Mouse (Mus musculus) T-helper 2 cell (primary cell): ENCODE data around the gene Bptf.
"Not testable (repeated sequence)": the region's sequence is repeated elsewhere in the genome, so short reads cannot be mapped to it uniquely, and the experiment has no call there.

Experiments used
- in situ Hi-C: fragments of 300-600 bp; cut with MboI, MseI; formaldehyde crosslinking; loops from one replicate; pipeline ENCODE4 v1.15.1; 2025; ENCODE audit warnings: high pct_unique_total_duplicates

The Bptf gene

GRCm38 (mm10) chr11:107019318-107019717 lies 112.6 kb downstream of the Bptf start:
- in situ Hi-C loops, result no loop called here

- in situ Hi-C loops, result no loop called here
These were observed 113.3 kb downstream of the Bptf start for GRCm38 (mm10) chr11:107018606-107019005.

- in situ Hi-C loops, result no loop called here
These were observed 114.5 kb downstream of the Bptf start for GRCm38 (mm10) chr11:107017339-107017886.

- in situ Hi-C loops, result no loop called here
These were observed 115.0 kb downstream of the Bptf start for GRCm38 (mm10) chr11:107016893-107017292.

- in situ Hi-C loops, result not testable (repeated sequence)
These were observed 116.3 kb downstream of the Bptf start for GRCm38 (mm10) chr11:107015535-107016187.

- in situ Hi-C loops, result no loop called here
These were observed 117.2 kb downstream of the Bptf start for GRCm38 (mm10) chr11:107014597-107015309.

- in situ Hi-C loops, result no loop called here
These were observed 117.8 kb downstream of the Bptf start for GRCm38 (mm10) chr11:107014020-107014585.

GRCm38 (mm10) chr11:107012324-107013017 lies 119.5 kb downstream of the Bptf start:
- in situ Hi-C loops, result no loop called here

- in situ Hi-C loops, result no loop called here
These were observed 120.1 kb downstream of the Bptf start for GRCm38 (mm10) chr11:107011669-107012323.

GRCm38 (mm10) chr11:107011171-107011570 lies 120.8 kb downstream of the Bptf start:
- in situ Hi-C loops, result no loop called here

GRCm38 (mm10) chr11:107010447-107010846 lies 121.5 kb downstream of the Bptf start:
- in situ Hi-C loops, result no loop called here

GRCm38 (mm10) chr11:107005538-107005937 lies 126.4 kb downstream of the Bptf start:
- in situ Hi-C loops, result no loop called here

- in situ Hi-C loops, result no loop called here
These were observed 129.9 kb downstream of the Bptf start for GRCm38 (mm10) chr11:107001760-107002675.

- in situ Hi-C loops, result no loop called here
These were observed 131.9 kb downstream of the Bptf start for GRCm38 (mm10) chr11:106999949-107000513.

GRCm38 (mm10) chr11:106999151-106999948 lies 132.6 kb downstream of the Bptf start, which contains the start of gene Kpna2:
Kpna2 (minus strand) TSS chr11:106999541.
- in situ Hi-C loops, result no loop called here

- in situ Hi-C loops, result no loop called here
These were observed 133.2 kb downstream of the Bptf start for GRCm38 (mm10) chr11:106998651-106999150.

GRCm38 (mm10) chr11:106997976-106998375 lies 134.0 kb downstream of the Bptf start:
- in situ Hi-C loops, result no loop called here

- in situ Hi-C loops, result not testable (repeated sequence)
These were observed 135.4 kb downstream of the Bptf start for GRCm38 (mm10) chr11:106996492-106996891.
